Mouse (Mus musculus) Patski (cell line): Measurements from ENCODE around the gene Cdh5. TPM values are rescaled to one million over a fixed set of nuclear protein-coding genes. Genes with fewer than 3 reads are reported as not detected.

Source experiments
- ATAC-seq: fragments of 100-300 bp; one replicate; pipeline ENCODE4 v1.8.0; 2021
- CTCF ChIA-PET: fragments of 350-600 bp; sonication (Branson Sonifier 250); formaldehyde crosslinking; loops from one replicate; lab custom pipeline; 2022; ENCODE audit warnings: inconsistent platforms; lab: Charles Lee
- POLR2A ChIA-PET: fragments of 350-600 bp; sonication (Branson Sonifier 250); formaldehyde crosslinking; loops from one replicate; lab custom pipeline; 2022; ENCODE audit warnings: antibody characterized with exemption, inconsistent platforms; lab: Charles Lee
- DNase-seq: peaks from one replicate; pipeline ENCODE4 v3.0.0-alpha.2; 2011; ENCODE audit warnings: low read depth, low spot score
- H3K27me3 ChIP-seq: fragments of 371-371 bp; one replicate; pipeline ENCODE4 v1.5.1; 2021
- CTCF ChIP-seq: fragments of 100-300 bp; IDR thresholded peaks from one replicate; pipeline ENCODE4 v1.5.1; 2021
- in situ Hi-C: fragments of 300-500 bp; cut with MboI; formaldehyde crosslinking; loops from 3 replicates; pipeline ENCODE4 v1.11.1; 2018; ENCODE audit warnings: low pct_unique_long_range_greater_than_20kb, mixed read lengths
- polyA plus RNA-seq: library from polyadenylated mRNA; unstranded; gene quantifications from one replicate; pipeline ENCODE4 v1.2.3, GENCODE M21; 2021

The Cdh5 gene
- polyA plus RNA-seq, 1 experiment from 2014 or later, result not detected

DNA sequence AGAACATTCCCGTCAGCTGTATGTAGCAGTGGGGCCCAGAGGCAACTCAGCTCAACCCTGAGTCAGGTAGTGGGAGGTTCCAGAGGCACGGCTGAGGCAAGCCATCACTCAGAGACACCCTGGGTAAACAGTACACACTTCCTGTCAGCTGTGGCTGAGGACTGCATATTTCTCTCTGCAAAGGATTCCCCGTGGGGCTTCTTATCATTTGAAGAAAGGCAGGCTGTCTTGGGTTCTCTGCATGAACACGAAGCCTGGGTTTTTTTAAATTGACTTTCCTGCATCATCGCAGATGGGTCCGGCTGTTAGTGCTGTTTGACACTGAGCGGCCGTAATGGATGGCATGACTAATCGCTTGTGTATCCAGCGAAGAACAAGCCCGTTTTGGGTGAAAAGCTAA, 90.1 kb downstream of the Cdh5 start:
- TF ChIP-seq CTCF, result no peak
- ChIA-PET POLR2A (no interaction called here), CTCF (interaction anchor here (1.2 to 1.5 kb wide), 2 partner anchors 13 to 27 kb away, joined by 3 read pairs; no protein-coding TSS in a partner anchor)
- in situ Hi-C loops, result no loop called here
- no peaks in the 10 kb centered on the region for H3K27me3 ChIP-seq
- DNase-seq (no peak), ATAC-seq (peak; percentile 56)

Other genes starting within 250 kb of the Cdh5 start
- gene Bean1, start 68.8 kb downstream of the Cdh5 start, polyA plus RNA-seq, result not detected
- 22.0 TPM for gene Tk2, start 146.9 kb downstream of the Cdh5 start, polyA plus RNA-seq
- 22.0 TPM for gene Cklf, start 149.2 kb downstream of the Cdh5 start, polyA plus RNA-seq
- gene Cmtm2a, start 191.6 kb downstream of the Cdh5 start, polyA plus RNA-seq, result not detected
- gene Gm45711, start 208.5 kb downstream of the Cdh5 start, polyA plus RNA-seq, result not detected
- gene Cmtm1, start 208.5 kb downstream of the Cdh5 start, polyA plus RNA-seq, result 0.14 TPM
- gene Gm11020, start 219.9 kb downstream of the Cdh5 start, polyA plus RNA-seq, result not detected
- gene Cmtm2b, start 220.6 kb downstream of the Cdh5 start, polyA plus RNA-seq, result not detected
- gene Cmtm3, start 237.8 kb downstream of the Cdh5 start, polyA plus RNA-seq, result 120 TPM